Mouse (Mus musculus) monocyte, adult 5-6 weeks (primary cell): Measurements from ENCODE around the gene Defb45. TPM values are rescaled to one million over a fixed set of nuclear protein-coding genes. Genes with fewer than 3 reads are reported as not detected.

Experiments
- ATAC-seq: fragments of 153-309, 156-312 bp; replicated peaks from 2 replicates; pipeline ENCODE4 v1.8.0; 2017; ENCODE audit warnings: mild to moderate bottlenecking; ENCODE audit not compliant: low TSS enrichment, insufficient number of reproducible peaks, severe bottlenecking, poor library complexity, low FRiP score
- total RNA-seq: library from RNA; stranded (forward); fragments of 200-1000, 200-491, 200-594 nt; gene quantifications from 3 replicates; pipeline ENCODE4 v1.2.3, GENCODE M21; 2017

The Defb45 gene
- total RNA-seq, result not detected in 3 replicates

DNA sequence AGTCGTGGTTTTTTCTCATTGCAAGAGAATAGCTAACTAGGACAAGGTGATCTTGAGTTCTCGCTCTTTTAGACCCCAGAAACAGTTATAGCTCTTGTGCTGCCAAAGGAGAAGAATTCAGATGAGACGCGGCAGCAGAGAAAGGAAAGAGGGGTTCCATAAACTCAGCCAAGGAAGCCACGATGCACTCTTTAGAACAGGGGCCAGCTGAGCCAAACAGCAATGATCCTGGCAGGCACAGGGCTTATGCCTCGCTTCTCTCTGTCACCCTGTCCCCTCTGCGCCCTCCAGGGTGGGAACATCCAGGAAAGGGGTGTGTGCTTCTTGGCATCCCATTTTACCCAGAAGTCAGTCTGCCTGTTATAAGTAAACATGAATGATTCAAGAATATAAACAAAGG, at the start of gene Defb45:
Gene Defb45 (minus strand): TSS at position 101 of the 400 bp plus-strand sequence.
- ATAC-seq, result no peak

DNA sequence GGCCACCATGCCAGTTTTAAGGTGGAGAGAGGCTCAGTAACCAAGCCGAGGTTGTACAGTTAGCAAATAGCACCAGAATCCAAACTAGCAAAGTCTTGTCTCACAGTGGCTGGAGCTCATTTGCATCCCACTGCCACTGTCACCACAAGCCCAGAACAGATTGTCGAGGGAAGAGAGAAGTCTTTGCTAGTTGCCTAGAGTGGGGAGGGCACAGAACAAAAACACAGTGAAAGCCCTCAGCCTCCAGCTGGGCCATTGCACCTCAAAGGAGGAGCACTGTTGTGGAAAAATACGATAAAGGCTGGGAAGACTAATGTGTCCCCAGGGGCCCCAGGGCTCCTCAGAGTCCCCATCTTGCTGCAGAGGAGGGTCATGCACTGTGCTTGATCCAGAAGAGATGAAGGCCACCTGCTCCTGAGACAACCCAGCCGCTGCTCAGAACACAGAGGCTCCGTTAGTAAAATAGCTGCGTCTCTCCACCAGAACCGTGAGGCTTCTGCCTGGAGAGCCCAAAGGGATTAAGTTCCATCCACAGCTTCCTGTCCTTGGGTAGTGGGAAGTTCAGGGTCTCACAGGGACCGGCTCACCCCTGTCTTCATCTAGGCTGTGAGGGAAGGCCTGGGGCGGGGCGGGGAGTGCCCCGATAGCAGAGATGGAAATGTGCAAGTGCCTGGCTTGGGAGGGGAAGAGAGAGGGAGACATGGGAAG, 40.4 kb upstream of the Defb45 start:
- ATAC-seq, result no peak

DNA sequence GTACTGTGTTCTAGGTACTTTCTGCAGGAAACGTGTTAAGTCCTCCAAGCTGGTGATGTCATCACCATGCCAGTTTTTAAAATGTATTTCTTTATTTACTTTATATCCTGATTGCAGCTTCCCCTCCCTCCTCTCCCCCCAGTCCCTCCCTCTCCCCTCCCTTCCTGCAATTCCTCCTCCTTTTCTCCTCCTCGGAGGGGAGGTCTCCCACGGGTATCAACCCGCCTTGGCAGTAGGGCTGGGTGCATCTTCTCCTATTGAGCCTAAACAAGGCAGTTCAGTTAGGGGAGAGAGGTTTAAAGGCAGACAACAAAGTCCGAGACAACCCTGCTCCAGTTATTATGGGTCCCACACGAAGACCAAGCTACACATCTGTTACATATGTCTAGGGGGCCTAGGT, 39.7 kb upstream of the Defb45 start:
- no peak for ATAC-seq

DNA sequence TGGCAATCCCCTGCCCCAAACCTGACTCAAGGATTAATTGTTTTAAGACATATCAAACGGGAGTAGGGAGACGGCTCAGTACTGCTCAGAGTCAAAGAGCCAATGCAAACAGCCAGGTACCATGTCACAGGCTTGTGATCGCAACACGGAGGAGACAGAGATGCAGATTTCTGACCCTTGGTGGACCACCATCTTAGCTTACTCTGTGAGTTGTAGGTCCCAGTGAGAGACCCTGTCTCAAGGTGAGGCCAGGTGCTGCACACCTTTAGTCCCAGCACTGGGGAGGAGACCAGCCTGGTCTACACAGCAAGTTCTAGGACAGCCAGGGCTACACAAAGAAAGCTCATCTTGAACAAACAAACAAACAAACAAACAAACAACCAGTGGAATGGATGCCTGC, 38.2 kb upstream of the Defb45 start:
- ATAC-seq, result no peak

DNA sequence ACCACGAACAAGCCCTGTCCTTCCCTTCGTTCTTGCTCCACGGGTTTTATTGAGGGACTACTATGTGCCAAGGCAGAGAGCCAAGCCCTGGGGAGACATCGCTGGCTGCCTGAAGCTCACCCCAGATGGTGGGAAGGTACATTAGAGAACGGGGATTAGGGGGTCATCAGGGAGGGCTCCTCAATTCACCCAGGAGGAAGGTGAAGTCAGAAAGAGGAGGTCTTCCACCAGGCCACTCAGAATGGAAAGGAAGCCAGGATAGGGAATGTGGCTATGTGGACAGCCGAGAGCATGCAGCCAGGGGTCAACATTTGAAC, 37.8 kb upstream of the Defb45 start:
- ATAC-seq, result no peak

DNA sequence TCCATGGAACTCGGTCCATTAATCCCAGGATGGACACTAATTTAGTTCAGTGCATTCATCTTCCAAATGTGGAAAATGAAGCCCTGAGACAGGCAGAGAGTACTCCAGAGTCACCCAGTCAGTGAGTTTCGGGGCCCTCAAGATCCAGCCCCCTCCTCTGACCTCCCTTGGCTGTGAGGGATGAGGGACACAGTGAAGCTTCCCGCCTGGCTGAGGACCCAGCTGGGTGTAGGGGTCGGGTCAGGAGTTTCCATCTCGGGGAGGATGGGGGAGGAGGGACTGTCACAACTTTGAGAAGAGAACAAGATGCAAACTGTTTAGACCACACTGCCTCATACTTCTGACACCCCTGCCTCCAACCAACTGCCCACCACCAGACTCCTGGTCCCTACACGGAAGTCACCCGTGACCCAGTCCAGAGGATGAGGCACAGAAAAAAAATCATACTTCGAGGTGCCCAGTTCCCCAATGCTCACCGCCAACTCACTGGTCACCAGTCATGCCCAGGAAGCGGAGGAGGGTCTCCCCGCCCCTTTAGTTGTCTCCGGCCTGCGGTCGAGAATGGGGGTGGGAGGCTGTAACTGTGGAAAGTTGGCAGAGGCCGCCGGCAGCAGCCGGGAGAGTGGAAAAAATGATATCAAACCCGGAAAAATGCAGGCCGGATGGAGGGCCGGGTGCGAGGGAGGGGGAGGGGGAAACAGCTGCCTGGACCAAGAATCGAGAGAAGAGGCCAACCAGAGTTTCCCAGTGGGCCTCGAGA, 37.2 kb upstream of the Defb45 start:
- no peak for ATAC-seq

DNA sequence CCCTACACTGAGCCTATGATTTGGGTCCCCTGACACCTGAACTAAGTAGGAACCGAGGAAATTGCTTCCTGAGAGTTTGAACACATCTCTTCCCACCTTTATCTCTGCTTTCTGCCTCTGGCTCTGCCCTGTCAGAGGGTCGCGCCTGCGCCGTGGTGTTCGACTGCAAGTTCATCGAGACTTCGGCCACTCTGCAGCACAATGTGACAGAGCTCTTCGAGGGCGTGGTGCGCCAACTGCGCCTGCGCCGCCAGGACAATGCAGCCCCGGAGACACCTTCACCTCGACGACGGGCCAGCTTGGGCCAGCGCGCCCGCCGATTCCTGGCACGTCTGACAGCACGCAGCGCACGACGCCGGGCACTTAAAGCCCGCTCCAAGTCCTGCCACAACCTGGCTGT, 35.1 kb upstream of the Defb45 start:
- no peak for ATAC-seq

DNA sequence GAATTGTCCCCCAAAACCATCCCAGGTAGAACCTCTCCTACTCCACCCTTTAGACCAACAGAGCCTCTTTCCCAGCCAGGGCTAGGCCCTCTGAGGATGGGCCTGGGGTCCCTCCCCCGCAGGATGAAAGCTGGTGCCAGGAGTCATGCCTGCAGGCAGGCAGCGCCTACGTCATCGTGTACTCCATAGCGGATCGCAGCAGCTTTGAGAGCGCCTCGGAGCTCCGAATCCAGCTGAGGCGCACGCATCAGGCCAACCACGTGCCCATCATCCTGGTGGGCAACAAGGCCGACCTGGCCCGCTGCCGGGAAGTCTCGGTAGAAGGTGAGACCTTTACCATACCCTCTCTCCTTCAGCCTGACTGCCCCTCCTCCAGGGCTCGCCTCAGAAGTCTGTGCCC, 34.1 kb upstream of the Defb45 start:
- no peak for ATAC-seq

DNA sequence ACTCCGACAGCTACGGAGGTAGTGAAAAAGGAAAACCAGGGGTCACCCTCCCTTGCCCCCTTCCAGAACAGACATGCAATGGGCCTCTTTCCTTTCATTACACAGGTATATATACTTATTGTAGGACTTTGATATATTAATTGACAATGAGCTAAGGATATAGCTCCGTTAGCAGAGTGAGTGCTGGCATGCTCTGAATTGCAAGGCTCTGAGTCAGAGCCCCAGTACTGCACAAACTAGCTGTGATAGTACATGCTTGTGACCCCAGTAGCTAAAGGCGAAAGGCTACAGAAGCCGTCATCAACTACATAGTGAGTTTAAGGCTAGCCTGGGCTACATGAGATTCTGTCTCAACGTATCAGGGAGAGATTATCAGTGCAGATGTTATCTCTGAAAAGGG, 30.7 kb upstream of the Defb45 start:
- ATAC-seq, result no peak

DNA sequence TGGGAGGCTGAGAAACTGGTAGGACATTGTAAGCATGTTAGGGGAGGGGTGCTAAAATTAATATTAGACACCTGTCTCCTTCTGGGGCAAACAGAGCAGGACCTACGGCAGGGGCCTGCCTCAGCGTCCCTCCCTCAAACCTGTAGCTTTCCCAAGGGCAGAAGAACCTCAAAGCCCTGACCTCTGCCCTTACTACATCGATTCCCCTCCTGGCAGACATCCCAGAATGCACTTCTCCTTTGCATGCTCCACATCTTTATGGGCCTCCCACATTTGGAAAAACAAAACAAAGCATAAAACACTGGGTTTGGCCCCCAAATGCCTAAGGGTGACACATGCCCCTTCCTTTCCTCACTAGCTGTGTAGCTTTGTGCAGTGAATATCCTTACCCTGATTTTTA, 30.0 kb upstream of the Defb45 start:
- ATAC-seq, result no peak

DNA sequence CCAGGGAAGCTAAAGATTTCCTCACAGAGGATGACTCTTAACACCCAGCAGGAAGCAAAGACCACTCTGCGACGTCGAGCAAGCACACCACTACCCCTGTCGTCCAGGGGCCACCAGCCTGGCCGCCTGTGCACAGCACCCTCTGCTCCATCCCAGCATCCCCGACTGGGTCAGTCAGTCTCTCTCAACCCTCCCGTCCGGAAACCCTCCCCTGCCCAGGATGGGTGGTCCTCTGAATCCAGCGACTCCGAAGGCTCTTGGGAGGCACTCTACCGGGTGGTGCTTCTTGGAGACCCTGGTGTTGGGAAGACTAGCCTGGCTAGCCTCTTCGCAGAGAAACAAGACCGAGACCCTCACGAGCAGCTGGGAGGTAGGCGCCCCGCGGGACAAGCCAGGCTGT, 28.9 kb upstream of the Defb45 start:
- ATAC-seq, result no peak

DNA sequence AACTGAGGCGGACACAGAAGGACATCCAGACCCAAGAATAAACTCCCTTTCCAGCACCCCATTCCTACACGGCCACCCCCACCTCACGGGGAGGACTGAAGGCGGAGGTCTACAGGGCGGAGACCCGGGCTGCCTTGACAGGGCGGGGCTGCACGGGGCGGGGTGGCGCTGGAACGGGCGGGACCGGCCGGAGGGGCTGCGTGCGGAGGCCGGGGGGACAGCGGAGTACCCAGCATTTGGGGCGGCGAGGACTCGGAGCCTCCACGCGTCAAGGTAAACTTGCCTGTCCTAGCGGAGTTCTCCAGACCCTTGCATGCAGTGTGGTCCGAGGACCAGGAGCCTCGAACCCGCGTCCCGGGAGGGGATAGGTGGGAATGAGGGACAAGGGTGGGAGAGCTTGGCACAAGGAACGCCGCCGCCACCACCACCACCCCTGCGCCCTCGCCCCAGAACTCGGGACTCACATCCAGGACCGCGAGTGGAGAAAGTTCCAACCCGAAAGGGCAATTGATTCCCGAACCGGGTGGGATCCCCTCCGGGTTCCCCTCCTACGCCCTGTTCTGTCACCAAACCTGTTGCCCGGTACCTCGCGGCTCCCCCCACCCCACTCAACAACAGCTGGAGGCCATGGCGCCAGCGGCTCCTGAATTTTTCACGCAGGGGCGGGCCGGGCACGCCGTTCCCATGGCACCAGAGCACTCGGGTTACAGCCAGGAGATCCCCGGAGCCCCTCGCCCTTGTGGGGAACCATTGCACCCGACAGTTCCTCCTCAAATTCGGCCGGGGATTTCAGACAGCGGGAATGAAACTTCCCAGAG, 27.8 kb upstream of the Defb45 start, which contains the start of gene Rem1:
Gene Rem1 (plus strand): TSS at position 178 of the 818 bp plus-strand sequence.
- ATAC-seq, result no peak

DNA sequence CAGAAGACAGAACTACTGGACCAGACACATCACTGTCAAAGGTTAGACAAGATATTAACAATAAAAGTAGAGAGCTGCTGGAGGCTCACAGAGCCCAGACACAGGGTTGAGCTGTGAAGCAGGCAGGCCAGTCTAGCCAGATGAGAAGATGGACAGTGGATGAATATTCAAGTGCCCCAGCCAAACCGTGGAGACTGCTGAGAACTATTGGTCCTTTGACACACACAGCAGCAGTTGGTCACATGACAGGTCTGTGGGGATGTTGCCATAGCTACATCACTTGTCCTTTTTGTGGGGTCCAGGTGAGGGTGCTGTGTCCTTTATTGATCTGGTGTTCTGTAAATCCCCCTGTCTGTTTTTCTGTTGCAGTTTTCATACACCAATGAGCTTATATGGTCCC, 26.1 kb upstream of the Defb45 start:
- no peak for ATAC-seq

DNA sequence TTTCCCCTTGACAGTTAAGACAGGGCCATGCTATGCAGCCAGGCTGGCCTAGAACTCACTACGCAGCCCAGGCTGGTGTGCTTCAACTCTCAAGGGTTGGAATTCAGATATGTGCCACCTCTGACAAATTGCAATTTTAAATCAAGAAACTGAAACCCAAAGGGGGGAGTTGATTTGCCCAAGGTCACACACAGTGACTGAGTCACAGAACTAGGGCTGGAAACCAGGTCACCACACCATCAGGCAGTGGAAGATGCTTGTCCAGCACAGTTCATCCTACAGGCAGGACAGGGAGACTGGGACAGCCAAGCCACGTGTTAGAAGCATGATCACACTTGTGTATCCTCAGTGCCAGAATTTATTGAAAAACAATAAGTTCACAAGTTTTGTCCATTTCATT, 25.4 kb upstream of the Defb45 start:
- no peak for ATAC-seq

DNA sequence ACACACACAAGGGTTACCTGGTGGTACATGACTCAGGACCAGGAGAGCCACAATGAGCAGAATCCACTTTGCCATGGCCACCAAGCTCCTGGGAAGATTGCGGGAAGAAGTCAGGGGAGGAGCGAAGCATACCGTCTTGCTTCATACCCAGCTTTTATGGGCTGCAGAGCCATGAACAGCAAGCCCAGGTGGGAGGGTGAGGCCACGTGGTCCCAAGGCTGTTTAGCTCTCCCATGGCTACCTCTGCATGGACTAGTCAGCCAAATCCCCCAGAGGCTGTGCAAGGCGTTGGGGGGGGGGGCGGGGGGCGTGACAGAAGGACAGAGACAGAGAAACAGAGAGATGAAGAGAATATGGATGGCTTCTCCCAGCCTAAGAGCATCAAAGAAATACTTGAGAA, 23.8 kb upstream of the Defb45 start, which contains the start of gene Defb25:
Gene Defb25 (minus strand): TSS at position 101 of the 400 bp plus-strand sequence.
- no peak for ATAC-seq

DNA sequence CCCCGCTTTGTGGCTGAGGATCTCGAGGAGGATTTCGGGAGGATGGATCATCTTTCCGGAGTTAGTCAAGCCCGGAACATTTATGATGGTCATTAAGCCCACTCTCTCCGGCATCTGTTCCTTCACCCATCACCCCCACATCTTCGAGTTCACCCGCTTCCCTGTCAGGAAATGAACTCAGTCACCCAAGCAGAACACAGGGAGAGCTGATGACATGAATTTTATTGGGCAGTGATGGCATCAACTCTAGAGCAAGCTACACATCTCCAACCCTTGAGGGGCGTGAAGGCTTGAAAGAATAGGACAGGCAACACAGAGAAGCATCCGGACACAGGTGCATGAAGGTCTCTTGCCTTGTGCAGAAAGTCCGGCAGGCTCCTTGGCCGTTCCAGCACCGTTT, 23.0 kb upstream of the Defb45 start:
- ATAC-seq, result no peak

DNA sequence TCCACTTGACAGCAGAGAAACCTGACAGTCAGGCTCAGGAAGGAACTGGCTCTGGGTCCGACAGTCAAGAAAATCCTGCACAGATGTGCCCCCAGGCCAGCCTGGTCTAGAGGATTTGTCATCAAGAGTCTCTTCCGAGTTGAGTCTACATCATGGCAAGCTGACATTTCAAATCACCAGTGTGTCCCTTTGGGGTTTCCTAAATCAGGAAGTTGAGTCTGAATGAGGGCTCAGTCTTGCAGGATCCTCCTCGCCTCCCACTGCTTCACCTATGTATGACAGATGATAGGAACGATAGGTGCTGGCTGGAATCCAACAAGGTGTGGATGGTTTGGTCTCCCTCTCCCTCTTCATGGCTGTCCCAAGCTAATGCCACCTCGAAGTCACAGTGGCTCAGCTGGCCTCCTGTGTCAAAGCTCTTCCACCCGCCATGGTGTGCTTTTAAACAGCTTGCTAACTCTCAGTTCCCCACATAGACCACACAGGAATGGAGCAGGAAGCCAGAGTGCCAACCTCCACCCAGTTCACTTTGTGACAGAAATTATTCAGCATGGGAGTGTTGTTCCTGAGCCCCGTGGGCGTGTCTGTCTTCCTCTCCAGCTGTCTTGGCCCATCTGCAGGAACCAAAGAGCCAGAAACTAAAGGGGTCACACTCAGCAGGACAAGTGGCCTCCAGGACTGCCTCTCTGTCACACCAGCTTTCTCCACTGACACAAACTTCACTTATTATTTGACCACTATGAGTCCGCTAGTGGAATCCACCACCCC, 21.4 kb upstream of the Defb45 start:
- peak; percentile 77 for ATAC-seq

DNA sequence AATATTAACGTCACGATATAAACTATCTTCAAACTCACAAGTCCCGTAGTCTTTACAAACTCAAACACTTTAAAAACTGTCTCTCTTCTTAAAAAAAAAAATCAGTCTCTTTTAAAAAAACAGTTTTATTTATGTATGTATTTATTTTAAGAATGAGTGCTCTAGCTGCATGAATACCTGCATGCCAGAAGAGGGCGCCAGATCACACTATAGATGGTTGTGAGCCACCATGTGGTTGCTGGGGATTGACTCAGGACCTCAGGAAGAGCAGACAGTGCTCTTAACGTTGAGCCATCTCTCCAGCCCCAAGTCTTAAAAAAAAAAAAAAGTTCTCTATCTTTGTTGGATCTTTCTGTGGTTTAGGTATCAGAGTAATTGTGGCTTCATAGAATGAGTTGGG, 18.2 kb upstream of the Defb45 start:
- no peak for ATAC-seq

DNA sequence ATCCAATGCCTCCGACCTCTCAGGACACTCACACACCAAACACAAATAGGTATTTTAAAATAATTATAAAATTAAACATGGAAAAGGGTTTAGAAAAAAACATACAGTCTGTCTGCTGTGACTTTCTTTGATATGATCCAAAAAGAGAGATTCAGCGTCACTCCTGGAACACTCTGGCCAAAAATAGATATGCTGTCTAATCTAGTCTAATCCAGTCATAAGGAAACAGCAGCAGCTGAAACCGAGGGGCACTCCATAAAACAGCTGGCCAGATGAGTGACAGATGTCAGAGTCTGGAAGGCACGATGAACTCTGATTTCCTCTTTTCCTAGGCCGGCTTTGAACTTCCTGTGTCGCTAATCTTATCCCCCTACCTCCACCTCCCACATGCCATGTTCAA, 17.3 kb upstream of the Defb45 start:
- no peak for ATAC-seq
